Mouse (Mus musculus) ES-Bruce4 (cell line): ENCODE measurements around the gene Mical2.
A peak's percentile ranks its signal among the peaks of the same experiment; 100 is the strongest.

Experiments
- CTCF ChIP-seq: IDR thresholded peaks from one replicate; pipeline ENCODE4 v1.8.1; 2011; ENCODE audit warnings: low read depth, low read length
- EP300 ChIP-seq: IDR thresholded peaks from 2 replicates; pipeline ENCODE4 v1.6.1; 2011; ENCODE audit warnings: low read depth, low read length; ENCODE audit not compliant: insufficient read depth
- POLR2A ChIP-seq: IDR thresholded peaks from one replicate; pipeline ENCODE4 v1.8.1; 2011; ENCODE audit warnings: low read length; ENCODE audit not compliant: insufficient read depth

GRCm38 (mm10) chr7:112244071-112244470 lies 18.4 kb downstream of the Mical2 start:
- TF ChIP-seq CTCF, result no peak
- TF ChIP-seq POLR2A, result no peak
- 0 out of 2 replicates have a peak, but pooled peaks have one; percentile 6 for TF ChIP-seq EP300
